Mouse (Mus musculus) frontal cortex, adult 2 months (tissue): ENCODE results near the gene Fzd1. TPM values are rescaled to one million over a fixed set of nuclear protein-coding genes. Genes with fewer than 3 reads are reported as not detected.

Experiments used
- DNase-seq, 2 experiments: peaks; one replicate each; pipeline ENCODE4 v3.0.0; 2022; ENCODE audit warnings: low spot score in 1 of 2; ENCODE audit errors: extremely low spot score in 1 of 2
- polyA plus RNA-seq: library from polyadenylated mRNA; depleted of rRNA; stranded (reverse); fragments of >200 nt; gene quantifications from 2 replicates; pipeline ENCODE4 v1.2.3, GENCODE M21; 2012; rRNA removed

Gene Fzd1
- 9.0 and 10.2 TPM in 2 replicates for polyA plus RNA-seq

GRCm38 (mm10) chr5:4757902-4758301, at the start of gene Fzd1:
Gene Fzd1, minus strand, starts transcription at chr5:4758035.
- peak; percentile 69 to 90 for DNase-seq

- no peak for DNase-seq
Measured at GRCm38 (mm10) chr5:4805228-4805627, 47.4 kb upstream of the Fzd1 start.

GRCm38 (mm10) chr5:4803708-4804107, 45.9 kb upstream of the Fzd1 start:
- DNase-seq: peak in 1 of 2 experiments; percentile 13

- no peak for DNase-seq
Measured at GRCm38 (mm10) chr5:4801971-4802370, 44.1 kb upstream of the Fzd1 start.

- DNase-seq: no peak
Measured at GRCm38 (mm10) chr5:4801096-4801850, 43.4 kb upstream of the Fzd1 start.

GRCm38 (mm10) chr5:4791219-4791618, 33.4 kb upstream of the Fzd1 start:
- DNase-seq: no peak

- no peak for DNase-seq
Measured at GRCm38 (mm10) chr5:4790265-4790664, 32.4 kb upstream of the Fzd1 start.

- DNase-seq: no peak
Measured at GRCm38 (mm10) chr5:4788484-4788883, 30.6 kb upstream of the Fzd1 start.

- DNase-seq: no peak
Measured at GRCm38 (mm10) chr5:4786816-4787215, 29.0 kb upstream of the Fzd1 start.

- DNase-seq: no peak
Measured at GRCm38 (mm10) chr5:4778274-4778673, 20.4 kb upstream of the Fzd1 start.

- no peak for DNase-seq
Measured at GRCm38 (mm10) chr5:4776495-4776894, 18.7 kb upstream of the Fzd1 start.

GRCm38 (mm10) chr5:4773090-4773772, 15.4 kb upstream of the Fzd1 start:
- peak in 1 of 2 experiments; percentile 16 for DNase-seq

GRCm38 (mm10) chr5:4770609-4771008, 12.8 kb upstream of the Fzd1 start:
- DNase-seq: no peak

GRCm38 (mm10) chr5:4767896-4768295, 10.1 kb upstream of the Fzd1 start:
- DNase-seq: no peak

GRCm38 (mm10) chr5:4766719-4767118, 8.9 kb upstream of the Fzd1 start:
- DNase-seq: no peak

GRCm38 (mm10) chr5:4761891-4762290, 4.1 kb upstream of the Fzd1 start:
- no peak for DNase-seq

GRCm38 (mm10) chr5:4758331-4759080, 671 bp upstream of the Fzd1 start:
- no peak for DNase-seq

- peak in 1 of 2 experiments; percentile 57 for DNase-seq
Measured at GRCm38 (mm10) chr5:4756871-4757711, 744 bp downstream of the Fzd1 start.

- peak in 1 of 2 experiments; percentile 11 for DNase-seq
Measured at GRCm38 (mm10) chr5:4756001-4756681, 1.7 kb downstream of the Fzd1 start.

- DNase-seq: no peak
Measured at GRCm38 (mm10) chr5:4755326-4755725, 2.5 kb downstream of the Fzd1 start.
